Mouse (Mus musculus): ENCODE measurements around the gene Cfap299. TPM values are rescaled to one million over a fixed set of nuclear protein-coding genes. Genes with fewer than 3 reads are reported as not detected.

Cfap299 gene
- polyA plus RNA-seq, 1 experiment: not detected

DNA sequence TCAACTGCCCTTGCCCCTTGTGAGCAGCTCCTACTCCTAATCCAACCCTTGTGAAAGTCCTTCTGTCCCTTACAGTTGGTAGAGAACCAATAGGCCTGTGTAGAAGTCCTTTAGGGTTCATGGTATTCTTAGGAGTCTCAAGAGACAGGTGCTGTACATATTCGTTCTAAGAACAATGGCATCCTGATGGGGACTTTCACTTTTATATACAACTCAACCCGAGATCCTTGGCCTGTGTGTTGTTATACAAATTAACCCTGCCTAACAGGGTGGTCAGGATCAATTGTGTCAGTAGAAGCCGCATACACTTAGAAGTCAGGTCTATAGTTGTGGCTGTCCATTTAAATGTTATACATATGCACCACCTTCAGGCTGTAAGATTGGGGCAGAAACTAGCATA, 109.6 kb downstream of the Cfap299 start:
- Histone ChIP-seq H3K27ac (replicated peaks; ENCODE audit: low read depth, low read length) (no peak overlapping the region), H3K4me1 (ENCODE audit: control insufficient read depth, insufficient read depth, insufficient read length, low read length) (no peaks in the 10 kb centered on the region), H3K4me3 (ENCODE audit: insufficient read depth, low read depth, low read length) (no peak overlapping the region)

DNA sequence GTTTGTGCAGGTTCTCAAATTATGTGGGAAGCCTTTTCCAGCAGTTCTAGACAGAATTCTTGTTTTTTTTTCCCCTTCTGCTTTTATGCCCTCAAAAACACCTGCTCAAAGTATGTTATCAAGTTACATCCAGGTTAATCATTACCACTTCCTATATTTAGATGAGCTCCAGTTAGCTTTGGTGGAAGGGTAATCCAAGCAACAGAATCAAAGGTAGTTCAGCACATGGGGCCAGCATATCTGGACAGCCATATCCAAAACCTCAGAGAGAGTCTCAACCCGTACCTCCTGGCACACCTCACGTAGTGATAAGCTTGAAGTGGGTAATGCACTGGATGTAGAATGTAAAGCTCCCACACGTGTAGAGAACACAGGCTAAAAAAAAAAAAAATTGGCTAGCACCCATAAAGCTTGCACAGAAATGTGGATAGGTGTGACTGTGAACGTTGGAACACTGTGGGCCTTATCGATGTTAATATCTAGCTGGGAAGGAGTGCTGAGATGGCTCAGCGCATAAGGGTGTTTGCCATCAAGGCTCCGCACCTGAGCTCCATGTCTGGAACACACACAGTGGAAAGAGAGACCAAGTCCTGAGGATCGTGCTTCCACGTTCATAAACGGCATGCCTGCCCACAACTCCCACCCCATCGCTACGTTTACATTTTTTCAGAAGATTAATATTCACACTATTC, 117.8 kb downstream of the Cfap299 start:
- H3K27ac ChIP-seq (replicated peaks; ENCODE audit: low read depth, low read length): no peak overlapping the region

DNA sequence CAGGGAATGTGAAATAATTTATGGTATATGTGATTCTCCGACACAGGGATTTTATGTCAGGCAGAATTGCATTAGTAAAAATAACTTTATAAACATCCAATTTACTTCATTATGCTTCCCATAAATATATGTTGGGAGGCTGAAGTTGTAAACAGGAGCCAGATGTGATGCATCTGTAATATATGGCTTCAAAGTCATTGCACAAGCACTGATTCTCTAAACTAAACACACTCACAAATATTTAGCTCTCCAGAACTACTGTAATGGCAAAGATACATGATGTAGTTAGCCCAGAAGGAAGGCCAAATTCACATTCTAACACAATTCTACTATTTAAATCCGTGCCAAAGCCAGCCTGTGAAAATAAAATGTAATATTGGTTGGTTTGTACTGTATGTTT, 120.8 kb downstream of the Cfap299 start:
- H3K27ac ChIP-seq (replicated peaks; ENCODE audit: low read depth, low read length): no peak overlapping the region
- no peaks in the 10 kb centered on the region for H3K4me1 ChIP-seq (ENCODE audit: control insufficient read depth, insufficient read depth, insufficient read length, low read length)
- no peak overlapping the region for H3K4me3 ChIP-seq (ENCODE audit: insufficient read depth, low read depth, low read length)

More for the DNA sequence above, 117.8 kb downstream of the Cfap299 start:
- Histone ChIP-seq H3K4me1 (ENCODE audit: control insufficient read depth, insufficient read depth, insufficient read length, low read length) (no peaks in the 10 kb centered on the region), H3K4me3 (ENCODE audit: insufficient read depth, low read depth, low read length) (no peak overlapping the region)

DNA sequence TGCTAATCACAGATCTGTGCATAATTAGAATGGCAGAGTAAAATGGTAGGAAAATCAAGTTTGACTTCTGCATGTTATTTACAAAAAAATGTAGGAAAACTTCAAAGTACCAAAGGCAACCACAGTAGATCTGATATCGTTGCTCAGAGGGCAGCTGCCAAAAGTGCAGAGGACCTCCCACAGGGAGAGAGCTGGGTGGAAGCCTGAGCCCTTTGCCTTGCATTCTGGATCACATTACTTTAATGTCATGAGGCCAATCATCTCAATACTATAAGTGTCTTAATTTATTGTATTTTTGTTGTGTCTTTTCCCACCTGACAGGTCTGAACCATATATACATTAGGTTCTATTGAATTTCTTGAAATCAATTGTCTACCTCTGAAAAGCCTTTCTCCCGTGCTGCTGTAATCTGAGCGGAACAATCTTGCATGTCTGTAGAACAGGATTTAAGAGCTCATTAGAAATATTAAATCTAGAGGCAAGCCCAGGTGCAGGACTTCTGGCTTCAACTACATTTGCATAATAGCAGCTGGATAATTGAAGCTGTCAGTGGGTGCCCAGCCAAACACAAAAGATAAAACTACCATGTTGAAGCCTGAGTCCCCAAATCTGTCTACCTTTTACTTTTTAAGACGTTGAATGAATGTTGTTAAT, 137.9 kb downstream of the Cfap299 start:
- no peak overlapping the region for H3K4me3 ChIP-seq (ENCODE audit: insufficient read depth, low read depth, low read length)

DNA sequence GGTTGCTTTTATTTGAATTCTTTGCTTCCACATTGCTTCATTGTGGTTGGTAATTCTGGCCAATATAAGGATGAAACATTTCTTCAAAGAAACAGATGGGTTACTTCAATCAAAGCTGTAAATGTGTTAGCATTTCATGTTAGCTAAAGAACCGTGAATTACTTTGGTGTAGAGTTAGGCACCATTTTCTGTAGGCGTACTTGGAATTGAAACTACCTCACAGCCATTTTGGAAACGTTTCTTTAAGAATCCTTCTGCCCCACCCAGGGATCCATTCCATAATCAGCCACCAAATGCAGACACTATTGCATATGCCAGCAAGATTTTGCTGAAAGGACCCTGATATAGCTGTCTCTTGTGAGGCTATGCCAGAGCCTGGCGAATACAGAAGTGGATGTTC, 140.9 kb downstream of the Cfap299 start:
- Histone ChIP-seq H3K4me3 (ENCODE audit: insufficient read depth, low read depth, low read length) (no peak overlapping the region), H3K4me1 (ENCODE audit: control insufficient read depth, insufficient read depth, insufficient read length, low read length) (no peaks in the 10 kb centered on the region), H3K27ac (replicated peaks; ENCODE audit: low read depth, low read length) (no peak overlapping the region)

More for the DNA sequence above, 137.9 kb downstream of the Cfap299 start:
- Histone ChIP-seq H3K4me1 (ENCODE audit: control insufficient read depth, insufficient read depth, insufficient read length, low read length) (no peaks in the 10 kb centered on the region), H3K27ac (replicated peaks; ENCODE audit: low read depth, low read length) (no peak overlapping the region)

DNA sequence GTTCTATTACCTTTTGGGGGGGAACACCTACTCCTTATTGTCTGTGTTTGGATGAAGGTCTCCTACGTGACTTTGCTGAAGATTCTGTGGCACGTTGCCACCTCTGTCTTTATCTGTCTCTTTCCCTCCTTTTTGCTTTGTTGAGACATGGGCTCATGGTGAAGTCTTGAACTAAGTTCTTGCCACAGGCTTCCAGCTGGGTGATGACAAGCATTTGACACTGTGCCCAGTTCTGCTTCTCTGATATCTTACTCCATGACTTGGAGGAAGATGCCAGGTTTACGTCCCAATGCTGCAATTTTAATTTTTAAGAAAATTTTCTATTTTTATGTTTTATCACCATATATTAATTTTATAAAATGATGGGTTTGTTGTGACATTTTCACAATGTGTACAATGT, 147.4 kb downstream of the Cfap299 start:
- Histone ChIP-seq H3K4me3 (ENCODE audit: insufficient read depth, low read depth, low read length) (no peak overlapping the region), H3K4me1 (ENCODE audit: control insufficient read depth, insufficient read depth, insufficient read length, low read length) (no peaks in the 10 kb centered on the region), H3K27ac (replicated peaks; ENCODE audit: low read depth, low read length) (no peak overlapping the region)

DNA sequence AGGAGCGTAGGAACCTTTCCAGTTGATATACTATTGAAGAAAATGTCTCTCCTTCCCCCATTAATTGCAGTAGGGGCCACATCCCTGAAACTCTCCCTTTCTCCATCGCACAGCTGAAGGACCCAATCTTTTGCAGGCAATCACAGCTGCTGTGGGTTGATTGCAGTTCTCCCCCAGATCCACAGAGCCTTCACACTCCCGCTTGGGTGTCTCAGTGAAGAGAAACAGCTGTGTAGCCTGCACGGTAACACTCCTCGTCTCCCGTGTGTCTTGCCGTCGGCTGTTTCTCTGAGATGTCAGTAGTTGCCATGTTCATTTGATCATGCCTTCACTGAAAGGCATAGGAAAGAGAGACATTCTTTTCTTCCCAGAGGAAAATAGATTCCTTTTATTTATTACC, 148.2 kb downstream of the Cfap299 start:
- Histone ChIP-seq H3K4me1 (ENCODE audit: control insufficient read depth, insufficient read depth, insufficient read length, low read length) (no peaks in the 10 kb centered on the region), H3K27ac (replicated peaks; ENCODE audit: low read depth, low read length) (no peak overlapping the region), H3K4me3 (ENCODE audit: insufficient read depth, low read depth, low read length) (no peak overlapping the region)

DNA sequence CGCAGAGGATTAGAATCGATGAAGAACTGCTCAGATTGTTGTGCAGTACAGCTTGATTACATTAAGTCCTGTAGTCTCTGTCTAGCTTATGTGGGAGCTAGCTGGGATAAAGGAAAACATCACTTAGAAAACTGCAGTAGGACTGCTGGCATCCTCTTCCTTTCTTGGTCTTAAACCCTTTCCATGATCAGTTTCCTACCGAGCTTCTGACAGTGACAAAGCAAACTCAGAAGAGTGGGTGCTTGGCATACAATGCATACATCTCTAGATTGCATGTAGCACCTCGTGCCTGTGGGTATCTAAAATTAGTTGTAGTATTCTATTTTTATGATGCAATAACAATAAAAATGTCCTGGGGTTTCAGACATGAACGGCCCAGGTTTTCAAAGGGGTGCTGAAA, 154.4 kb downstream of the Cfap299 start:
- Histone ChIP-seq H3K4me1 (ENCODE audit: control insufficient read depth, insufficient read depth, insufficient read length, low read length) (no peaks in the 10 kb centered on the region), H3K4me3 (ENCODE audit: insufficient read depth, low read depth, low read length) (no peak overlapping the region), H3K27ac (replicated peaks; ENCODE audit: low read depth, low read length) (no peak overlapping the region)

DNA sequence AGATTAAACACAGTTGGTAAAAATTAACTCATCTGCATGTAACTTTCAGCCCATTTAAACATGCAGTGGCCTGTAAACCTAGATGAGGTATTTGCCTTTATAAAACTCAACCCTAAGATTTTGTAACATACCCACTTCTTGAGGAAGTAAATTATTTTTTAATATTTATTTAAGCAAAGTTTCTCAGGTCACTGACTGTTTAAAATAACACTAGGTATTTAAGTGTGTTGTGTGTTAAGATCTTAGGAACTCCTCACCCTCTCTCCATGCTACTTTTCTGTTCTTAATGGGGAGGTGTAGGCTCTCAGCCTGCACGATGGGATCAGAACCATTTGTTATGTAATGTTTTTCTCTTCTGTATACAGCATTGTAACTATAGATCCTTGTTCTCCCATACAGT, 156.1 kb downstream of the Cfap299 start:
- H3K4me1 ChIP-seq (ENCODE audit: control insufficient read depth, insufficient read depth, insufficient read length, low read length): no peaks in the 10 kb centered on the region
- no peak overlapping the region for H3K27ac ChIP-seq (replicated peaks; ENCODE audit: low read depth, low read length)
- no peak overlapping the region for H3K4me3 ChIP-seq (ENCODE audit: insufficient read depth, low read depth, low read length)

DNA sequence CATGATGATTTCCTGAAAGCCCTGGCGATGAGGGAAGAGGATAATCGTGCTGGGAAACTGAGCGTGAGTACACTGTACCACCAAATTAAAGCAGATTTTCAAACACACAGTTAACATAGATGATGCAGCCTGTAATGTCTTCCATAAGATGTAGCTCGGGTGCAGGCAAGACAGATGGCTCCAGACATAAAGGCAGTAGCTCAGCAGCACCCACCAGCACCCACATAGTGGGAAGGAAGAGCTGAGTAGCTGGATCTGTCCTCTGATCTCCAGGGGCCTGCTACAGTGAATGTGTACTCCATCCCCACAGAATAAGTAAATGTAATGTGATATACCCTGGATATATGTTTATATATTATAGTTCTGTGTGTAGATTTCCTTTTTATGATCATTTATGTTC, 169.2 kb downstream of the Cfap299 start:
- Histone ChIP-seq H3K27ac (replicated peaks; ENCODE audit: low read depth, low read length) (no peak overlapping the region), H3K4me3 (ENCODE audit: insufficient read depth, low read depth, low read length) (no peak overlapping the region), H3K4me1 (ENCODE audit: control insufficient read depth, insufficient read depth, insufficient read length, low read length) (no peaks in the 10 kb centered on the region)

DNA sequence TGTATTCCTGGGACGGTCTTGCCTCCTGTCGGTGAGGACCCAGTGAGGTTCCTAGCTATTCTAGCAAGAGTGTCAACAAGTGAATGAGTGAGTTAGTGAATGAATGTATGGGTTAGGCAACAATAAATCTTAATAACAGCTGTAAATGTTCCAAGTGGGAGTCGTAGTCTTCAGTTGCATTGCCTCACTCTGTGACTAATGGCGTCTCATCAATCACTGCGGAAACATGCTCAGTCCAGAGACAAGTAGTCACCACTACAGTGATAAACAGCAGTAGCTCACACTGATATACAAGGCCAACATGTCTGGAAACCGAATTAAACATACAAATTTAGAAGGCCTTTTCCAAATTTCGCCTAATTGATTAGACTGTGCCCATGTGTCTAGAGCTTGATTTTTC, 187.1 kb downstream of the Cfap299 start:
- no peak overlapping the region for H3K4me3 ChIP-seq (ENCODE audit: insufficient read depth, low read depth, low read length)
- H3K4me1 ChIP-seq (ENCODE audit: control insufficient read depth, insufficient read depth, insufficient read length, low read length): no peaks in the 10 kb centered on the region
- H3K27ac ChIP-seq (replicated peaks; ENCODE audit: low read depth, low read length): no peak overlapping the region

DNA sequence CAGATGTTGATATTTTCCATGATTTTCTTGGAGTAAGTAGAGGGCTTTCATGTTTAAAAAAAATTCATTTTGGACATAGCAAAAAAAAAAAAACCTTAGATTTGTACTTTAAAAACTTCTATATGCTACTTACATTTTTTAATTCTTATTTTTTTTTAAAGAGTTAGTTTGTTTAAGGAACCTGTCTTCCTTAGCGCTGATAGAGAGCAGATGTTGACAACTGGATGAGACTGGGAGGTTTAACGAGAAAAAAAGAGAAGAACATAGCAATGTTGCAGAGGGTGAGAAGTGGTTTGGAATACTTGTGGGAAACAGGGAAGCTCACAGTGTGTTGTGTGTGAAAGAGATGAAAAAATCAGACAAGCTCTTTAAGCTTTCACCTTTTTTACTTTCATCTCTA, 191.0 kb downstream of the Cfap299 start:
- no peaks in the 10 kb centered on the region for H3K4me1 ChIP-seq (ENCODE audit: control insufficient read depth, insufficient read depth, insufficient read length, low read length)
- no peak overlapping the region for H3K27ac ChIP-seq (replicated peaks; ENCODE audit: low read depth, low read length)

DNA sequence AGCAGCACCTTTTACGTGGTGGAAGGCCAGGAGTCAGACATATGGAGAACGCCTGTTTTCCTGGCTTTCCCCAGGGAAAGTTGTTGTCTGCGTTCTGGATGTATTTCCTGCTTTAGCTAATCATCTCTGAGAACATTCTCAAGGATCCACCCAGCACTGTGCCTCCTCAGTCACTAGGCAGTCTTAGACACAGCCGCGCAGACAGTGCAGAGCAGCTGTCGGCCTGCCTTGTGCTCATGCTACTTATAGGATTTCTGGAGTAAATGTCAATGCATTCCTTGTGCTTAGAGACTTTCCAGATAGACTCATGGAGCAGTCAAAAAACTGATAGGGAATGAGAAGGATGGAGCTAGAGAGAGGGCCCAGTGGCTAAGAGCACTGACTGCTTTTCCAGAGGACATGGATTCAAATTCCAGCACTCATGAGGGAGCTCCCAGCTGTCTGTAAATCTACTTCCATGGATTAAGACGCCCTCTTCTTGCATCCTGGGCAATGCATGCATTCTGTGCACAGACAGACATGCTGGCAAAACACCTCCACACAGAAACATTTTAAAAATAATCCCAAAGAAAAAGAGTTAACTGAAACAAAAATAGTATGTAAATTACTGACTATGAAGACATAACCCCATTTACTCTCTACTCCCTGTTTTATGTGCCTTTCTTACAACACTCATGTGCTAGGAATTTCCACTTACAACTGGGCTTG, 193.3 kb downstream of the Cfap299 start:
- H3K4me3 ChIP-seq (ENCODE audit: insufficient read depth, low read depth, low read length): no peak overlapping the region
- H3K27ac ChIP-seq (replicated peaks; ENCODE audit: low read depth, low read length): no peak overlapping the region
- H3K4me1 ChIP-seq (ENCODE audit: control insufficient read depth, insufficient read depth, insufficient read length, low read length): no peaks in the 10 kb centered on the region

More for the DNA sequence above, 191.0 kb downstream of the Cfap299 start:
- H3K4me3 ChIP-seq (ENCODE audit: insufficient read depth, low read depth, low read length): no peak overlapping the region

DNA sequence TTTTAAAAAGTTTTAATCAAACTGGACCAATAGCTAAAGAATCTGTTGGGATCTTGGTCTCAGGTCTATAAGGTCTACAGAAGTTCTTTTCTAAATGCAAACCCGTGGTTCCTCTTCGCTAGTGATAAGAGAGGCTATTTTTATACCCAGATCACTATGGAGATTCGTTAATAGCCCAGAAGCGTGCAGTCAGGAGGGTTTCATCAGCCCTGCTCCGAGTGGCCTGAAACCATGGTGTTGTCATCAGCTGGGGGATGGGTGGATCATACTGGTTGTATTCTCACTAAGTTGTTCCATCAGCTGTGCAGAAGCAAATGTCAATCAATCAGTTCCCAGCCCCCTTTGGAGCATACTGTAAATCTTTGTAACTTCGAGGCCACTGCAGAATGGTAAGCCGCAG, 193.9 kb downstream of the Cfap299 start:
- no peaks in the 10 kb centered on the region for H3K4me1 ChIP-seq (ENCODE audit: control insufficient read depth, insufficient read depth, insufficient read length, low read length)
- H3K27ac ChIP-seq (replicated peaks; ENCODE audit: low read depth, low read length): no peak overlapping the region
- H3K4me3 ChIP-seq (ENCODE audit: insufficient read depth, low read depth, low read length): no peak overlapping the region

DNA sequence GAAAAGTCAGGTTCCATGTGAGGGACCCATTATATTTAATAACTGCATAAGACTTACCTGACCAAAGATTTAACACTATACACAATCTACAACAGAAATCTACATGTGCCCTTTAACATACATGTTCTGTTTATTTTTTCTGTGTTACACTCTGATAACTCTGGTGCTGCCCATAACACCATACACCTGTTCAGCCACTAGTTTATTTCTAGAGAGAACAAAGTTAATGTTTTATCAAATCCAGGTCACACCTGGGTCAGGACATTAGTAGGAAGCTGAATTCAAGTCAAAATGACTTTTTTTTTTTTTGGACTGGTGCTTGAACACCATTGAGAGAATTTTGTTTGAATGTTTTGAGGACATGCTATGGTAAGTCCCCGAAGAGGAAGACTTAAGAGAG, 194.7 kb downstream of the Cfap299 start:
- no peak overlapping the region for H3K27ac ChIP-seq (replicated peaks; ENCODE audit: low read depth, low read length)
- H3K4me3 ChIP-seq (ENCODE audit: insufficient read depth, low read depth, low read length): no peak overlapping the region
- no peaks in the 10 kb centered on the region for H3K4me1 ChIP-seq (ENCODE audit: control insufficient read depth, insufficient read depth, insufficient read length, low read length)

DNA sequence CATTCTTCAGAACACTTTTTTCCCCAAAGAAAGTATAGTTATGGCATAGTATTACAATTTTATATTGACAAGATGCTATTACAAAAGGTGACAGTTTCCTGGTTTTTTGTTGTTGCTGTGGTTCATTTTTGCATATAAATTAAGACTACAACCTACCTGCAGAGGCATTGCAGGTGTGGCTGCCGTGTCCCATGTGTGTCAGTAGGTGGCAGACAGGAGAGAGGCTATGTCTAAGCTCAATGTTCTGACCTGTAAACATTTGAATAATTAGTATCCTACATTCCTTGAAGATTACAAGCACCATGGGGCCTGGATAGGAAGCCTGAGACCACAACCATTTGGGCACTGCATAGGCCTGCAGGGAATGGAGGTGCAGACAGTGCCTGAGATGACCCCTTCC, 212.2 kb downstream of the Cfap299 start:
- Histone ChIP-seq H3K4me3 (ENCODE audit: insufficient read depth, low read depth, low read length) (no peak overlapping the region), H3K27ac (replicated peaks; ENCODE audit: low read depth, low read length) (no peak overlapping the region), H3K4me1 (ENCODE audit: control insufficient read depth, insufficient read depth, insufficient read length, low read length) (no peaks in the 10 kb centered on the region)
